Mouse (Mus musculus): ENCODE data around the gene Tbcd.

Tbcd gene

GRCm38 (mm10) chr11:121564265-121564664 lies 112.5 kb downstream of the Tbcd start:
- no peak for DNase-seq (ENCODE audit: low spot score in 2 of 2)

- DNase-seq (ENCODE audit: low spot score in 2 of 2): no peak
Observed at GRCm38 (mm10) chr11:121581856-121582255, 130.1 kb downstream of the Tbcd start.

GRCm38 (mm10) chr11:121597254-121597653 lies 145.5 kb downstream of the Tbcd start:
- no peak for DNase-seq (ENCODE audit: low spot score in 2 of 2)

GRCm38 (mm10) chr11:121601422-121601821 lies 149.7 kb downstream of the Tbcd start:
- no peak for DNase-seq (ENCODE audit: low spot score in 2 of 2)

- DNase-seq (ENCODE audit: low spot score in 2 of 2): no peak
Observed at GRCm38 (mm10) chr11:121605604-121606003, 153.9 kb downstream of the Tbcd start.

GRCm38 (mm10) chr11:121610976-121611375 lies 159.2 kb downstream of the Tbcd start:
- DNase-seq (ENCODE audit: low spot score in 2 of 2): no peak

DNA sequence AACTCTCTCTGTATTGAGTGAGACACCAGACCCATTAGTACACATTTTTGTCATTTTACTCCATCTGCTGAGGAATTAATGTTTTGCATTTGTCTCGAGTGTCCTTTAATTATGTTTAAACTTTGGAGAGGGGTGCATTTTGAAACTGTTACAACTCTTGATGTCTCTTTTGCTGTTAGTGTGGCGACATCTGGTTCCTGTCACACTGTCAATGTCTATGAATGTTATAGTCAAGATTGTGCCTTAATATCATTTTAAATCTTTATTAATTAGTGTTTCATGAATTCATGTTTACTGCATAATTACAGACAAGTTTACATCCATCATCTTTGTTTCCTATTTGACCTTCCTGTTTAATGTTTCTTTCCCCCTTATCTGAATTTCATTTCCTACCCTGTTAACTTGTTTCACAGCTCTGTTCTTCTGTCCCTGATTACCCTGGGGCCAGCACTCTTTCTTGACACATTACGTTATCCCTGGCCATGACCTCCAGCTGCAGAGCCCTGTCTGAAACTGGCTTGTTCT lies 164.3 kb downstream of the Tbcd start:
- DNase-seq (ENCODE audit: low spot score in 2 of 2): no peak

- no peak for DNase-seq (ENCODE audit: low spot score in 2 of 2)
Observed at GRCm38 (mm10) chr11:121616501-121616900, 164.8 kb downstream of the Tbcd start.

DNA sequence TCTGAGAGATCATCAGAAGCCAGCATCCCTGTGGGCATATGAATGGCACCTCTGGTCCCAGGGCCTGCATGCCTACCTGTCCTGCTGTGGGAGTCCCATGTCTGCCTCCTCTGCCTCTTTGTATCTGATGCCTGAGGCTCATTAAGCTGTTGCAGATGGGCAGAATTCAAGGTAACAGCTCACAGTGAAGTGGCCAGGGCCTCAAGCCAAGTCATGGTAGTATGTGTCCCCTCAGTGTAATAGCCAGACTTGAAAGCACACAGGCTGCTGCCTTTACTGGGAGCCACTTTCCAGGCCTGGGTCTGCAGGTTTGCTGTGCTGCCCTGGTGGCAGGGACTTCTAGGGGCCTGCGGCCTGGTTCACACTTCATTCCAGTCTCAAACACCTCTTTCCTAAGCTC lies 165.6 kb downstream of the Tbcd start:
- no peak for DNase-seq (ENCODE audit: low spot score in 2 of 2)

DNA sequence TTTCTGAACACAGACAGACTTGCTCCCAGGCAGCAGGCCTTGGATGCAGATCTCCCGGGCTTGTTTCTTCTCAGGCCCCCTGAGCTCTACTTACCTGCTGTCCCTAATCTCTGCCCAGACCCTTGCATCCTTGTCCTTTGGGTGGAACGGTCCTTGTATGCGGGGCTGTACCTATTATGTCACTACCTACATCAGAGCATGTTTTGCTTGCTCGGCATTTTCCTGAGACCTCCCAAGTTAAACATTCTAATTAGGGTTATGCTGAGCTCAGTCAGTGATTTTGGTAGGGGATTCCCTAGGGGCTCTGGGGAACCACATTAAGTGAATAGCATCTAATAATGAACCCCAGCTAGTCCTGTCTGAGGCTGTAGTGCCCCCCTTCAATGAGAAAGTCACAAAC lies 173.3 kb downstream of the Tbcd start:
- no peak for DNase-seq (ENCODE audit: low spot score in 2 of 2)

GRCm38 (mm10) chr11:121627521-121627920 lies 175.8 kb downstream of the Tbcd start:
- no peak for DNase-seq (ENCODE audit: low spot score in 2 of 2)

DNA sequence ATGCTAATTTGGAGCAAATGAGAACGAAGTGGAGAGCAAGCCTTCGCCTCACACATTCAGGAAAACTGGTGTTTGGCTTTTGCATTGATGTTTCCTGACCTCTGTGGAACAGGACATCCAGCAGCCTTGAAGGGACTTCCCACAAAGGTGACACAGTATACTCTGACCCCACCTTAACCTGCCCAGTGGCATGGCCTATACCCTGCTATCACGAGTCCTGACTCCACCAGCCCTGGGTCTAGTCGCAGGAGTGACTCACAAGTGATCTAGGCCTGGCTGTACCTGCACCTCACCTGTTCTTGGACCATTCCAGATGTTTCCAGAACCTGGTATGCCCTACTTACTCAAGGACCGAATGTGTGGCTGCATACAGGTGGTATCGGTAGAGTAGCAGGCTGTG lies 177.8 kb downstream of the Tbcd start:
- DNase-seq (ENCODE audit: low spot score in 2 of 2): no peak

- no peak for DNase-seq (ENCODE audit: low spot score in 2 of 2)
Observed at GRCm38 (mm10) chr11:121630406-121630805, 178.7 kb downstream of the Tbcd start.

GRCm38 (mm10) chr11:121631410-121631809 lies 179.7 kb downstream of the Tbcd start:
- DNase-seq (ENCODE audit: low spot score in 2 of 2): no peak

- no peak for DNase-seq (ENCODE audit: low spot score in 2 of 2)
Observed at GRCm38 (mm10) chr11:121636646-121637045, 184.9 kb downstream of the Tbcd start.

DNA sequence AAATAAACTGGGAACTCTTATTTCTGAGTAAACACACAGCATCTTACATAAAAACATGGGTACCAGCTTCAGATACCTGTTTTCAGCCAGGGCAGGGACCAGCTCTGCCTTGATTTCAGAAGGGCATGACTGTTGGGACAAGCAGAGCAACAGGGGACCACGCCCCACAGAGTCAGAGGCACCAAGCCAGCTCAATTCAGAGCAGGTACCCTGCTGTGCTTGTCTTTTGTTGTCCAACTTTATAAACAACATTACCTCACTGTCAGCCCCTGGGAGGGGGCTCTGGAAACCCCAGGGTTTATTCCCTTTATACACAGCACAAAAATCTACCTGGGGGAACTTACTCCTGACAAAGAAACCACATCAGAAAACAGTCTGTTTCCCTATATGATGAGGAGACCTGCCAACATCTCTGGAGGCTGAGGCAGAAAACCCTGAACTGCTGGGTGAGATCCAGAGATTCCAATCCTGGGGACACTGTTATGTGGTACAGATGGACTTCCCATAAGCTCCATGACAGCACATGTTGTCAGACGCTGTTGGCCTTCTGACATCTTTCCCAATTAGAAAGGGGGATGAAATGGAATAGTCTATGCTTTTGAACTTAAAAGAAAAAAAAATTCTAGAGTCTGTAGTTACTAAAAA lies 189.9 kb downstream of the Tbcd start:
- no peak for DNase-seq (ENCODE audit: low spot score in 2 of 2)

- DNase-seq (ENCODE audit: low spot score in 2 of 2): no peak
Observed at GRCm38 (mm10) chr11:121645394-121645793, 193.6 kb downstream of the Tbcd start.

GRCm38 (mm10) chr11:121647321-121647720 lies 195.6 kb downstream of the Tbcd start:
- DNase-seq (ENCODE audit: low spot score in 2 of 2): no peak

GRCm38 (mm10) chr11:121648166-121648565 lies 196.4 kb downstream of the Tbcd start:
- no peak for DNase-seq (ENCODE audit: low spot score in 2 of 2)

GRCm38 (mm10) chr11:121649900-121650299 lies 198.2 kb downstream of the Tbcd start:
- DNase-seq (ENCODE audit: low spot score in 2 of 2): no peak

DNA sequence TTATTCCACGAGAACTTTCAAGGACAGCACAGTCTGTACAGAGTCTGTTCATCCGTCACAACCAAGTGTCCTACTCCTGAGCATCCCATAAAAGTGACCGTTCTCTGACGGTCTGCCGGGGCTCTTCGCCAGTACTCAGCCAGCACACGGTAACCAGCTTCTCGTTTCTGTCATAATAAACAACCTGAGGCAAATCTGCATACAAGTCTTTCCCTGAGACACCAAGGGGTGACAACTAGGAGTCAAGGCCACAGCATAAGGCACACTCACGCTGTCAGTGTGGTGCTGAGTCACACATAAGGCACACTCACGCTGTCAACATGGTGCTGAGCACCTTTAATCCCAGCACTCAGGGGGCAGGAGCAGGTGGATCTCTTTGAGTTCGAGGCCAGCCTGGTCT lies 198.9 kb downstream of the Tbcd start:
- no peak for DNase-seq (ENCODE audit: low spot score in 2 of 2)

GRCm38 (mm10) chr11:121651556-121651955 lies 199.8 kb downstream of the Tbcd start:
- DNase-seq (ENCODE audit: low spot score in 2 of 2): no peak

DNA sequence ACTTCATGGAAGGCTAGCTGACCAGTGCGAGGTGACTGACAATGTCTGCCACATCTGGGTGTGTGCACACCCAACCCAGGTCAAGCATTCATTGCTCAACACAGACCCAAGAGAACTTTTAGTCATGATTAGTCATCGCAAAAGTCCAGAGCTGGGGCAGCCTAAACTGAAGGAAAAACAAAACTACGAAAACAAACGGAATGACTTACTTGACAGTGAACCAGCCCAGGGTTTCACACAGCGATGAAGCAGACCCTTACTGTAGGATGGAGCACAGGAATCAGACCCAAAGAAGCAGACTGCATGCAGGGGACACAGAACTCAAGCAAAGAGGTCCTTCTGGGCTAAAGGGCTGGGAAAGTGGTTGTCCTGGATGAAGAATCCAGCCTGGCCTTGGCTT lies 200.2 kb downstream of the Tbcd start:
- no peak for DNase-seq (ENCODE audit: low spot score in 2 of 2)
